Mouse (Mus musculus): ENCODE measurements at regions not wholly inside any gene's neighbourhood (a gene's known extent, or its start where the extent isn't known, plus 50 kb on each side); places are given as distances from the start of the nearest gene placed in this dataset.
"Not testable (repeated sequence)": the region's sequence is repeated elsewhere in the genome, so short reads cannot be mapped to it uniquely, and the experiment has no call there.

DNA sequence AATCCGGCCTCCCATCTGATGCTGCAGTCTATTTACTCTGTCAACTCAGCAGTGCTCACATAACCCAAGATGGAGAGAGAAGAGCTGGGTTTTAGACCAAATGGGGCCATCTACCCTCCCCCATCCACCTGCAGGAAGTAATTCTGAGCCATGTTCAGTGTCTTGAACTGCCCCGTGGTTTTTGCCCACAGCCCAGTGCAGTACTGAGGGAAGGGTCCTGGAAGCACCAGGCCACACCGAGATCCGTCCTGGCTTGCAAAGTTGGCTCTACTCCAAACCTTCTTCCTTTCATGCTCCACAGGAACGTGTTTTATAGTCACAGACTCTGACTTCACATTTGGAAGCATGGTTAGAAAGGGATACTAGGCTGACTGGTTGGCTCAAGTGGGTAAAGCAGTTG lies 80.0 kb upstream of the Gm5148 start:
- Histone ChIP-seq H3K9ac (no peak overlapping the region), H3K36me3 (no peaks in the 10 kb centered on the region), H3K27ac (no peak overlapping the region), H3K27me3 (no peaks in the 10 kb centered on the region), H3K4me3 (no peak overlapping the region), H3K4me1 (replicated peaks) (no peaks in the 10 kb centered on the region), H3K4me2 (no peak overlapping the region), H3K9me3 (peaks cover 3% of the 10 kb centered on the region; the same call in 1 of the 2 replicates)
- WGBS: 65% methylated on average over 5 of the region's 5 CpGs
- no peak for ATAC-seq (ENCODE audit: low FRiP score)

DNA sequence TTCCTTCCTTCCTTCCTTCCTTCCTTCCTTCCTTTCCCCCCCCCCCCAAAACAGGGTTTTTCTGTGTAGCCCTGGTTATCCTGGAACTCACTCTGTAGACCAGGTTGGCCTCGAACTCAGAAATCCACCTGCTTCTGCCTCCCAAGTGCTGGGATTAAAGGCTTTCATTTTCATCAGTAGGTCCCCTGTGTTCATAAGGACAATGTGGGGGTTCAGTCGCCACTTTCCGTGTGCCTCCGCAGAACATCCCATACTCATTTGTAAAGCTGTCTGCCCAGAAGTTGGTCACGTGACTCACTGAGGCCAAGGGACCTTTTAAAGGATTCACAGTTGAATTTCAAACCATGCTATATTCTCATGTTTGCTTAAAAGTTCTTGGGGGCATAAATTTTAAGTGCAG lies 79.5 kb upstream of the Gm5148 start:
- not testable (repeated sequence) for H3K27ac ChIP-seq; H3K9ac ChIP-seq; H3K36me3 ChIP-seq; H3K4me3 ChIP-seq; H3K27me3 ChIP-seq; H3K4me2 ChIP-seq; H3K9me3 ChIP-seq; ATAC-seq (ENCODE audit: low FRiP score); H3K4me1 ChIP-seq (replicated peaks)
- 91% methylated on average over 5 of the region's 5 CpGs for WGBS

DNA sequence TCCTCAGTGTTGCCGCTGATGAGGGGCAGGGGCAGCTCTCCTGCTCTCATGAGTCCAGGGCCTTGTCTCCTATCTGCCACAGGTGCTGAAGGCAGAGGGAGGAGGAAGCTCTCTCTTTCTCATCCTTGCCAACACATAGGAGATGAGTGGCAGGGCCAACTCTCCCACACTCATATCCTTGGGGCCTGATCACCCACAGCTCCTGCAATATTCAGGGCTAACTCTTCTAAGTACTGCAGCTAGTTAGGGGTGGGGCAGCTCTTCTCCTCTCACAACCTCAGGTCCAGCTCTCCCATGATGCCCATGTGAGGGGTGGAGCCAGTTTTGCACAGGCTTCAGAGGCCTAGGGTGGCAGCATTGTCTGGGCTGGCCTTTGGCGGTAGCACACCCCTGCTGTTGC lies 77.3 kb upstream of the Gm5148 start:
- Histone ChIP-seq H3K27me3 (no peaks in the 10 kb centered on the region), H3K4me2 (no peak overlapping the region), H3K9me3 (no peaks in the 10 kb centered on the region), H3K27ac (no peak overlapping the region), H3K36me3 (no peaks in the 10 kb centered on the region), H3K9ac (no peak overlapping the region), H3K4me1 (replicated peaks) (no peaks in the 10 kb centered on the region), H3K4me3 (no peak overlapping the region)
- no peak for ATAC-seq (ENCODE audit: low FRiP score)
- 80% methylated on average over 2 of the region's 2 CpGs for WGBS

GRCm38 (mm10) chr3:37799809-37800208 lies 75.5 kb upstream of the Gm5148 start:
- no peak for ATAC-seq (ENCODE audit: low FRiP score)
- no peaks in the 10 kb centered on the region for H3K9me3 ChIP-seq
- 81% methylated on average over 6 of the region's 6 CpGs for WGBS

GRCm38 (mm10) chr3:37789711-37790110 lies 65.4 kb upstream of the Gm5148 start:
- 77% methylated on average over 7 of the region's 7 CpGs for WGBS
- 0 out of 2 replicates have a peak, but pooled peaks cover 4% of the 10 kb centered on the region for H3K27me3 ChIP-seq
- no peak for ATAC-seq (ENCODE audit: low FRiP score)
- no peak overlapping the region for H3K27ac ChIP-seq
- H3K9ac ChIP-seq: no peak overlapping the region
- H3K4me3 ChIP-seq: no peak overlapping the region
- no peaks in the 10 kb centered on the region for H3K9me3 ChIP-seq
- H3K4me1 ChIP-seq (replicated peaks): no peaks in the 10 kb centered on the region
- no peak overlapping the region for H3K4me2 ChIP-seq
- no peaks in the 10 kb centered on the region for H3K36me3 ChIP-seq

More at GRCm38 (mm10) chr3:37799809-37800208, 75.5 kb upstream of the Gm5148 start:
- Histone ChIP-seq H3K4me2 (no peak overlapping the region), H3K4me1 (replicated peaks) (no peaks in the 10 kb centered on the region), H3K27ac (no peak overlapping the region), H3K9ac (no peak overlapping the region), H3K36me3 (no peaks in the 10 kb centered on the region), H3K27me3 (no peaks in the 10 kb centered on the region), H3K4me3 (no peak overlapping the region)

DNA sequence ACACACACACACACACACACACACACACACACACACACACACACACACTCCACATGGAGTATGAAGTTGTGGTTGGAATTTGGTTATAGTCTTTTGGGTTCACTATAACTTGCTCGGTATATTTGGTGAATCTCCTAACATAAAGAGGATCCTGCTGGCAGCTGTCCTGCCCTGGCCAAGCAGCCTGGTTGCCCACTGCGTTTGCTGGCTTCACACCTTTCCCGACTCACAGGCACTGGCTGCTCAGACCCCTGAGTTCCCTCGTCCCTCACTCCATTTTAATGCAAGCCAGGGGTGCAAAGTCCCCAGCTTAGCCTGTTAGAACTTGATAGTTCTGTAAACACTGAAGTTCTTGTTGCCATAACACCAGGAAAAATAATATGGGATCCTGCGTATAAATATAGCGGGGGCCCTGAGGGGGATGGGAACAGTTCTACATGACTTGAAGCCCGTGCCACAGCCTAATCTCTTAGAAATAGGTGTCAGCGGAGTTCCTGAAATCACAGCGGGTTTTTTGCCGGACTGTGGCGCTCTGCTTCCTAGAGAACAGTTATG lies 64.9 kb upstream of the Gm5148 start:
- Histone ChIP-seq H3K9me3 (no peaks in the 10 kb centered on the region), H3K36me3 (no peaks in the 10 kb centered on the region), H3K27me3 (0 out of 2 replicates have a peak, but pooled peaks cover 4% of the 10 kb centered on the region), H3K4me1 (replicated peaks) (no peaks in the 10 kb centered on the region), H3K27ac (no peak overlapping the region), H3K4me3 (no peak overlapping the region), H3K9ac (no peak overlapping the region), H3K4me2 (no peak overlapping the region)
- WGBS: 82% methylated on average over 11 of the region's 11 CpGs
- ATAC-seq (ENCODE audit: low FRiP score): no peak

GRCm38 (mm10) chr3:37788366-37788765 lies 64.1 kb upstream of the Gm5148 start:
- no peak overlapping the region for H3K9ac ChIP-seq
- no peaks in the 10 kb centered on the region for H3K36me3 ChIP-seq
- no peak overlapping the region for H3K4me3 ChIP-seq
- ATAC-seq (ENCODE audit: low FRiP score): no peak
- no peak overlapping the region for H3K27ac ChIP-seq
- H3K9me3 ChIP-seq: no peaks in the 10 kb centered on the region
- H3K4me1 ChIP-seq (replicated peaks): no peaks in the 10 kb centered on the region
- 80% methylated on average over 9 of the region's 9 CpGs for WGBS
- H3K4me2 ChIP-seq: no peak overlapping the region
- H3K27me3 ChIP-seq: peaks cover 7% of the 10 kb centered on the region; the same call in 1 of the 2 replicates

DNA sequence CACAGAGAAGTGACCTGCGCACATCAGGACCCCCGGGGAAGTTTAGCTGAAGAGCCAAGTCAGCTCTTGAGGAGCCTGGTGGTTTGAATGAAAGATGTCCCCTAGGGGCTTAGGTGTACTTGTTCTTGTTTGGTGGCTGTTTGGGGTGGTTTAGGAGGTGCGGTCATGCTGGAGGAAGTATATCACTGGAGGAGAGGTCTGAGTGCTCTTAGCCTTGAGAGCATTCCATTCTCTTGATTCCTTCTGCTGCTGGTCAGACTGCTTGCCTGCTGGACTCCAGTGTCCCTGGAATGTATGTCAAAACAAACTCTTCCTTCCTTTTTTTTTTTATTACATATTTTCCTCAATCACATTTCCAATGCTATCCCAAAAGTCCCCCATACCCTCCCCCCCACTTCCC lies 62.5 kb upstream of the Gm5148 start:
- no peak overlapping the region for H3K4me2 ChIP-seq
- no peak for ATAC-seq (ENCODE audit: low FRiP score)
- 82% methylated on average over 3 of the region's 3 CpGs for WGBS

GRCm38 (mm10) chr3:37781086-37781485 lies 56.8 kb upstream of the Gm5148 start:
- ATAC-seq (ENCODE audit: low FRiP score): no peak
- Histone ChIP-seq H3K27me3 (peaks cover 11% of the 10 kb centered on the region; the same call in 1 of the 2 replicates), H3K4me2 (no peak overlapping the region), H3K4me1 (replicated peaks) (no peaks in the 10 kb centered on the region), H3K9ac (no peak overlapping the region), H3K27ac (no peak overlapping the region), H3K36me3 (no peaks in the 10 kb centered on the region), H3K4me3 (no peak overlapping the region), H3K9me3 (no peaks in the 10 kb centered on the region)
- WGBS: 72% methylated on average over 2 of the region's 2 CpGs

More for the DNA sequence above, 62.5 kb upstream of the Gm5148 start:
- no peak overlapping the region for H3K9ac ChIP-seq
- peaks cover 10% of the 10 kb centered on the region; the same call in 1 of the 2 replicates for H3K27me3 ChIP-seq
- no peaks in the 10 kb centered on the region for H3K4me1 ChIP-seq (replicated peaks)
- H3K9me3 ChIP-seq: no peaks in the 10 kb centered on the region
- no peak overlapping the region for H3K27ac ChIP-seq
- H3K36me3 ChIP-seq: no peaks in the 10 kb centered on the region
- no peak overlapping the region for H3K4me3 ChIP-seq

- no peaks in the 10 kb centered on the region for H3K4me1 ChIP-seq (replicated peaks)
- 28% methylated on average over 11 of the region's 11 CpGs for WGBS
- no peak overlapping the region for H3K4me2 ChIP-seq
- no peak overlapping the region for H3K4me3 ChIP-seq
- H3K27ac ChIP-seq: no peak overlapping the region
- no peak for ATAC-seq (ENCODE audit: low FRiP score)
- no peak overlapping the region for H3K9ac ChIP-seq
- H3K27me3 ChIP-seq: peaks cover 11% of the 10 kb centered on the region; the same call in 1 of the 2 replicates
- H3K36me3 ChIP-seq: no peaks in the 10 kb centered on the region
- H3K9me3 ChIP-seq: no peaks in the 10 kb centered on the region
Observed at GRCm38 (mm10) chr3:37779867-37780475, 55.7 kb upstream of the Gm5148 start.

DNA sequence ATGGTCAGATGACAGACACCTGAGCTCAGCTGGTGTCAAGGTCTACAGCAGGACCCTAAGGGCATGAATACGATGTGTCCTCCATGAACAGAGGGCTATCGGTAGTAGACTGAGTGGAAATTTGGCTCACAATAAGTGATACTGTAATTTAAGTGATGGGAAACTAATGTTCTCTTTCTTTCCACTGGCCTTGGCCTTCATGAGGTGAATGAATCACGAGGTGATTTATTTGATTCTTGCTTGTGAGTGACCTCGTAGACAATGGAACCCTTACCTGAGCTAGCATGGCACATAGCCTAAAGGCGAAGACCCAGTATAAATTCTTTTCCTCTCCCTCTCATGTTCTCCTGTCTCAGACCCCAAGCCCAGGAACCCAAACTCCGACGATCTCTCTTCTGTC lies 54.1 kb upstream of the Gm5148 start:
- no peak overlapping the region for H3K4me2 ChIP-seq
- H3K9me3 ChIP-seq: no peaks in the 10 kb centered on the region
- WGBS: 95% methylated on average over 7 of the region's 7 CpGs
- no peak for ATAC-seq (ENCODE audit: low FRiP score)
- no peak overlapping the region for H3K27ac ChIP-seq
- no peaks in the 10 kb centered on the region for H3K36me3 ChIP-seq
- H3K27me3 ChIP-seq: peaks cover 8% of the 10 kb centered on the region; the same call in 1 of the 2 replicates
- no peak overlapping the region for H3K9ac ChIP-seq
- H3K4me3 ChIP-seq: no peak overlapping the region
- H3K4me1 ChIP-seq (replicated peaks): no peaks in the 10 kb centered on the region

DNA sequence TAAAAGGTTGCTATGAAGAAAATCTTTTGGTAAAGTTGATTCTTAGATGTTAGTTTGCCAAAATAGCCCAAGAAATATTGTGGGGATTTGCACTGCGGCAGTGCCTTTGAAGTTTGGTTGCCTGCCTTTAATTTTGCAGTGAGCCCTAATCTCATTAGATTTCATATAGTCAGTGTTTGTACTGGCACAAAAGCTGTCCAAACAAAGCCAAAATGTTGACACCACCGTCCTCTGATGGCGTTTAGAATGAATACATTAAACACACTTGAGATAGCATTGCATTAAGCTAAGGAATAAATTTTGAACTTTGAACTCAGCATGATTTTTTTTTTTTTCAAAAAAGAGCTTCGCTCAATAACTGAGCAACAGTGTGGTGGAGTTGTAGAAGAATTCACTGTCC lies 51.9 kb upstream of the Gm5148 start:
- ATAC-seq (ENCODE audit: low FRiP score): no peak
- WGBS: 41% methylated on average over 4 of the region's 4 CpGs

More for the DNA sequence above, 51.9 kb upstream of the Gm5148 start:
- no peaks in the 10 kb centered on the region for H3K36me3 ChIP-seq
- no peak overlapping the region for H3K9ac ChIP-seq
- H3K27me3 ChIP-seq: 0 out of 2 replicates have a peak, but pooled peaks cover 5% of the 10 kb centered on the region
- no peak overlapping the region for H3K27ac ChIP-seq
- H3K9me3 ChIP-seq: no peaks in the 10 kb centered on the region
- H3K4me1 ChIP-seq (replicated peaks): no peaks in the 10 kb centered on the region
- no peak overlapping the region for H3K4me3 ChIP-seq
- no peak overlapping the region for H3K4me2 ChIP-seq

Data from hindbrain, embryonic 13.5 days (tissue).